Mouse (Mus musculus) frontal cortex, adult 2 months (tissue): ENCODE results near the gene Mgat2. TPM values are rescaled to one million over a fixed set of nuclear protein-coding genes. Genes with fewer than 3 reads are reported as not detected.

Experiments used
- DNase-seq, 2 experiments: peaks; one replicate each; pipeline ENCODE4 v3.0.0; 2022; ENCODE audit warnings: low spot score in 1 of 2; ENCODE audit errors: extremely low spot score in 1 of 2
- polyA plus RNA-seq: library from polyadenylated mRNA; depleted of rRNA; stranded (reverse); fragments of >200 nt; gene quantifications from 2 replicates; pipeline ENCODE4 v1.2.3, GENCODE M21; 2012

The Mgat2 gene
- polyA plus RNA-seq, 1 experiment: 15.7 TPM

- DNase-seq: no peak
Observed at GRCm38 (mm10) chr12:69175975-69176374, 8.0 kb upstream of the Mgat2 start.

- DNase-seq: no peak
Observed at GRCm38 (mm10) chr12:69177526-69177925, 6.4 kb upstream of the Mgat2 start.

GRCm38 (mm10) chr12:69179371-69179770 lies 4.6 kb upstream of the Mgat2 start:
- no peak for DNase-seq

- no peak for DNase-seq
Observed at GRCm38 (mm10) chr12:69181800-69182199, 2.2 kb upstream of the Mgat2 start.

- DNase-seq: peak; percentile 19 to 44
Observed at GRCm38 (mm10) chr12:69184342-69185295, 662 bp downstream of the Mgat2 start.

- no peak for DNase-seq
Observed at GRCm38 (mm10) chr12:69185371-69185770, 1.4 kb downstream of the Mgat2 start.

- DNase-seq: no peak
Observed at GRCm38 (mm10) chr12:69186811-69187471, 3.0 kb downstream of the Mgat2 start.

- no peak for DNase-seq
Observed at GRCm38 (mm10) chr12:69190074-69190473, 6.1 kb downstream of the Mgat2 start.

- DNase-seq: no peak
Observed at GRCm38 (mm10) chr12:69190522-69190921, 6.6 kb downstream of the Mgat2 start.

GRCm38 (mm10) chr12:69191396-69191795 lies 7.4 kb downstream of the Mgat2 start:
- DNase-seq: no peak

GRCm38 (mm10) chr12:69192637-69193036 lies 8.7 kb downstream of the Mgat2 start:
- DNase-seq: no peak

GRCm38 (mm10) chr12:69196444-69197377 lies 12.8 kb downstream of the Mgat2 start, which contains the start of gene Gm49383:
Gene Gm49383, minus strand, starts transcription at chr12:69197104.
- peak; percentile 22 to 69 for DNase-seq

- DNase-seq: peak in 1 of 2 experiments; percentile 28
Observed at GRCm38 (mm10) chr12:69197378-69198163, 13.6 kb downstream of the Mgat2 start.

GRCm38 (mm10) chr12:69198164-69198535 lies 14.2 kb downstream of the Mgat2 start, which contains the start of gene Dnaaf2:
Gene Dnaaf2, minus strand, starts transcription at chr12:69198429.
- DNase-seq: peak; percentile 34 to 57

- DNase-seq: no peak
Observed at GRCm38 (mm10) chr12:69198985-69199384, 15.0 kb downstream of the Mgat2 start.

- no peak for DNase-seq
Observed at GRCm38 (mm10) chr12:69204052-69204833, 20.3 kb downstream of the Mgat2 start, which contains the start of gene Gm49384. Gene Gm49384, minus strand, starts transcription at chr12:69204267.

- DNase-seq: no peak
Observed at GRCm38 (mm10) chr12:69207396-69207795, 23.4 kb downstream of the Mgat2 start.

- no peak for DNase-seq
Observed at GRCm38 (mm10) chr12:69207926-69208325, 24.0 kb downstream of the Mgat2 start.

GRCm38 (mm10) chr12:69208520-69208919 lies 24.6 kb downstream of the Mgat2 start:
- DNase-seq: no peak
